Mouse (Mus musculus) layer of hippocampus, adult 18-20 months (tissue): ENCODE measurements around the gene Slc25a23. TPM values are rescaled to one million over a fixed set of nuclear protein-coding genes. Genes with fewer than 3 reads are reported as not detected.
A peak's percentile ranks its signal among the peaks of the same experiment; 100 is the strongest.

Experiments
- DNase-seq, 2 experiments: peaks; one replicate each; pipeline ENCODE4 v3.0.0; 2022; ENCODE audit warnings: low spot score in 2 of 2
- long read RNA-seq: library from polyadenylated mRNA; stranded (forward); transcript quantifications from one replicate; pipeline ENCODE4 v2.0.0, GENCODE M21; 2021
- total RNA-seq, 2 experiments: library from RNA; stranded (reverse); gene quantifications; 2 replicates each; pipeline ENCODE4 v1.2.3; 2021

Gene Slc25a23
- 100 to 1,000 TPM; 374 to 393 TPM for total RNA-seq
- long read RNA-seq, transcript Slc25a23-201 (10 exons, 3,362 nt): major isoform, 103 of 214 reads
- long read RNA-seq, partial matches to known transcripts: 37 of 214 reads
- long read RNA-seq, other reads (novel, unspliced or antisense): 71 of 214 reads

GRCm38 (mm10) chr17:57059486-57059977, at the start of gene Slc25a23:
Gene Slc25a23 (minus strand): TSS chr17:57059863.
- DNase-seq: peak; percentile 75 to 83

- no peak for DNase-seq
Measured at GRCm38 (mm10) chr17:57108666-57109171, 49.1 kb upstream of the Slc25a23 start.

- DNase-seq: no peak
Measured at GRCm38 (mm10) chr17:57108040-57108665, 48.5 kb upstream of the Slc25a23 start.

- no peak for DNase-seq
Measured at GRCm38 (mm10) chr17:57107064-57107463, 47.4 kb upstream of the Slc25a23 start.

- no peak for DNase-seq
Measured at GRCm38 (mm10) chr17:57106035-57106368, 46.3 kb upstream of the Slc25a23 start.

- no peak for DNase-seq
Measured at GRCm38 (mm10) chr17:57105181-57106034, 45.7 kb upstream of the Slc25a23 start, which contains the start of gene Tnfsf9. Gene Tnfsf9 (plus strand): TSS chr17:57105325.

GRCm38 (mm10) chr17:57104496-57104895, 44.8 kb upstream of the Slc25a23 start:
- DNase-seq: no peak

- DNase-seq: no peak
Measured at GRCm38 (mm10) chr17:57102276-57102675, 42.6 kb upstream of the Slc25a23 start.

- DNase-seq: no peak
Measured at GRCm38 (mm10) chr17:57099629-57100325, 40.1 kb upstream of the Slc25a23 start.

GRCm38 (mm10) chr17:57098321-57098720, 38.7 kb upstream of the Slc25a23 start:
- no peak for DNase-seq

- DNase-seq: peak; percentile 67 to 90
Measured at GRCm38 (mm10) chr17:57096623-57096920, 36.9 kb upstream of the Slc25a23 start.

GRCm38 (mm10) chr17:57095855-57096622, 36.4 kb upstream of the Slc25a23 start:
- DNase-seq: no peak

- no peak for DNase-seq
Measured at GRCm38 (mm10) chr17:57094222-57094621, 34.6 kb upstream of the Slc25a23 start.

- peak; percentile 86 to 93 for DNase-seq
Measured at GRCm38 (mm10) chr17:57087049-57087832, 27.6 kb upstream of the Slc25a23 start, which contains the start of gene Tubb4a. Gene Tubb4a (minus strand): TSS chr17:57087782.

- DNase-seq: no peak
Measured at GRCm38 (mm10) chr17:57085970-57086757, 26.5 kb upstream of the Slc25a23 start.

- no peak for DNase-seq
Measured at GRCm38 (mm10) chr17:57082481-57082880, 22.8 kb upstream of the Slc25a23 start.

- DNase-seq: no peak
Measured at GRCm38 (mm10) chr17:57081234-57081842, 21.7 kb upstream of the Slc25a23 start.

GRCm38 (mm10) chr17:57079919-57080318, 20.3 kb upstream of the Slc25a23 start:
- no peak for DNase-seq
